Mouse (Mus musculus) lung, postnatal 14 days (tissue): Measurements from ENCODE around the gene Acvrl1.

ENCODE experiments used
- DNase-seq: peaks from one replicate; pipeline ENCODE4 v3.0.0; 2021

Acvrl1 gene

DNA sequence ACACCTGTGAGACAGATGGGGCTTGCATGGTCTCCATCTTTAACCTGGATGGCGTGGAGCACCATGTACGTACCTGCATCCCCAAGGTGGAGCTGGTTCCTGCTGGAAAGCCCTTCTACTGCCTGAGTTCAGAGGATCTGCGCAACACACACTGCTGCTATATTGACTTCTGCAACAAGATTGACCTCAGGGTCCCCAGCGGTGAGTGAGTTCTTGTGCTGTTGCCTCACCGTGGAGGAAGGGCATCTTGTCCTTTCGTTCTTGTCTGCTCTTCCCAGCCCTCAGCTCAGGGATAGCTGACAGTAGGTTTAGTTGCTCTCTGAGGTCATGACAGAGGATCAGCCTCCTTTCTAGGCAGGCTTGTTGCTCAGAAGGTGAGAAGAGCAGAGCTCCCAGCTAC is 65.6 kb downstream of the Acvrl1 start:
- DNase-seq = no peak
